Mouse (Mus musculus): Measurements from ENCODE around the gene Slc4a4. TPM values are rescaled to one million over a fixed set of nuclear protein-coding genes. Genes with fewer than 3 reads are reported as not detected.

Gene Slc4a4
- 10 to 100 TPM; 20.7 to 24.4 TPM for total RNA-seq (2021)

DNA sequence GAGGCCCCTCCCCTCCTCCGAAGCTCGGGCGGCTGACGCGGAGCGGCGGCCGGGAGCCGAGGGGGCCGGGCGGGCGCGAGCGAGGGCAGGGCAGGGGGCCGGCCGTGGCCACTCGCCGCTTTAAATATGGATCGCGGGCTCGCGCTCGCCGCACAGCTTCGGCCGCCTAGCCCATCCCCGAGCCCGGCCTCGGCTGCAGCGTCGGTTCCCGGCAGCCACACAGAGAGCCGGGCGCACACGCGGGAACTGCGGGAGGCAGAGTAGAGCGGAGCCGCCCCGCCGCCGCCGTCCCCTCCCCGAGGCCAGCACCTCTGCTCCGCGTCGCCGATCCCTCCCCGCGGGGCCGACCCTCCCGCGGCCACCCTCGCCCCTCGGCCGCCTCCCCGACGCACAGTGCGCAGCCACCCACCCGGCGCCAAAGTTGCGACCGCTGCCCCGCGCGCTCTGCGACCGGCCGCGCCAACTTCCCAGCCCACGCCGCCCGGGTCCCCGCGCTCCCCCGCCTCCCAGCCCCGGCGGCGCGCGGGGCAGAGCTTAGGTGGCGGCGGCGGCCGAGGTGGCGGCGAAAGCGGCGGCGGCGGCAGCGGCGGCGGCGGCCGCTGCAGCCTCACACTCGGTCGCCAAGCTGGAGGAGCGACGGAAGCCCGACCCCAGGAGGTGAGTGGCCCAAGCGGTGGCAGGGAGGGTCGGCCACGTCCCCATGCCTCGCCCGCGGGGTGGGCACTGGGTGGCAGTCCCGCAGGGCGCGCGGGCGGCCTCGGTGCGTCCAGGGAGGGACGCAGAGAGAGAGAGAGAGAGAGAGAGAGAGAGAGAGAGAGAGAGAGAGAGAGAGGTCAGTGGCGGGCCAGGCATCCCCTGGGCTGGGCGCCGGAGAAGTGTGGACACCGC, at the start of gene Slc4a4:
Slc4a4 (plus strand) TSS at position 151 of the 888 bp plus-strand sequence.
- intact Hi-C loops (cut with DNase I), result loop anchor here (10.0 kb wide), 2 partner anchors 338 to 498 kb away; no protein-coding TSS in a partner anchor
- DNase-seq (ENCODE audit: low spot score), result peak; percentile 50

GRCm38 (mm10) chr5:88840080-88840798, 46.4 kb upstream of the Slc4a4 start:
- intact Hi-C loops (cut with DNase I), result no loop called here
- DNase-seq (ENCODE audit: low spot score), result no peak

- no peak for DNase-seq (ENCODE audit: low spot score)
- intact Hi-C loops (cut with DNase I), result no loop called here
Observed at GRCm38 (mm10) chr5:88857311-88857710, 29.3 kb upstream of the Slc4a4 start.

DNA sequence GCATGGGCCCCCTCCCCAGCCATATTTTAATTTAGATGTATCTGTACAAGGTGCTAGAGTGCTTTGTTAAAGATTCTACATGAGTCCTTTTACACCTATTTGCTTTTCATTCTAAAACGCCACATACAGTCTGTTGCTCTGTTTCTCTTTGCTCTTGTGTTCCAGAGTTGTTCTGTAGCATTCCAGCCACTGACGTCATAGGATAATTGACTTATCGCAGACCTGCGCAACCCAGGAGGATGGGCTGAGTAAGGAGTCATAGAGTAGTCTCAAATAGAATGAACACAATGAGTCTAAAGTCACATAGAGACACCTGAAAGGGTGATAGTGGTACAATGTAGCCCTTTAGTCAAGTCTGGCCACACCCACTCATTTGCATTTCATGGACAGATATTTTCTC, 28.8 kb upstream of the Slc4a4 start:
- intact Hi-C loops (cut with DNase I), result no loop called here
- DNase-seq (ENCODE audit: low spot score), result no peak

- intact Hi-C loops (cut with DNase I), result no loop called here
- no peak for DNase-seq (ENCODE audit: low spot score)
Observed at GRCm38 (mm10) chr5:88858226-88858625, 28.4 kb upstream of the Slc4a4 start.

DNA sequence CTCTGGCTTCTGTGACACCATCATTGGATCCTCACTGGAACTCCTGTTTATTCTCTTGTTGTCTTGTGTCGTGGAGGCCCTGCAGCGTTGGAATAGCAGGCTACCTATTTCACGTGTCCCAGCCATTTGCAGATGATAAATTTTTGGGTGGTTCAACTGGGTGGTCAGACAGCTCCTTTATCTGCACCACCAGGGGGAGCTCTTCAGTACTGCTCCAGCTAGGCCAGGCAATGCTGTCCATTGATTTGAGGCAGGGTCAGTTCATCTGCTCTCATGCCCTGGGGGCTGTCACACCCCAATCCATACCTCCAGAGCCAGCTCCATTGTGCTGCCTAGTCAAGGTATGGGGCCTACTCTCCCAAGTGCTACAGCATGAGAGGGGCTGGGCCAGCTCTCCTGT, 24.5 kb upstream of the Slc4a4 start:
- DNase-seq (ENCODE audit: low spot score), result no peak
- intact Hi-C loops (cut with DNase I), result no loop called here

DNA sequence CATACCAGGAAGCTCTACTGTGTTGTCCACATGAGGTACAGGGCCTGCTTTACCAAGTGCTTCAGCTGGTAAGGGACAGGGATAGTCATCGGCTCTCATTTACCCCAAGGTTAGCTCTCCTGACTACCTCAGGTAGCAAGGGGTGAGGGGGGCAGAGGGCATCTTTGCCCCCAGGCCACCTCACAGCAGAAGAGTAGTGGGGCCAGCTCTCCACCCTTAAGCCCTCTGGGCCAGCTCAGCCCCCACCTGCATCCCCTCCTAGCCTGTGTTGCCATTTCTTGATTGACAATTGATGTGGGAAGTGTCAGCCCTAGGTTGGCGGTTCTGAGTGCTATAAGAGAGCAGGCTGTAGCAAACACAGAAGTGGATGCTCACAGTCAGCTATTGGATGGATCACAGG, 23.8 kb upstream of the Slc4a4 start:
- intact Hi-C loops (cut with DNase I), result no loop called here
- no peak for DNase-seq (ENCODE audit: low spot score)

DNA sequence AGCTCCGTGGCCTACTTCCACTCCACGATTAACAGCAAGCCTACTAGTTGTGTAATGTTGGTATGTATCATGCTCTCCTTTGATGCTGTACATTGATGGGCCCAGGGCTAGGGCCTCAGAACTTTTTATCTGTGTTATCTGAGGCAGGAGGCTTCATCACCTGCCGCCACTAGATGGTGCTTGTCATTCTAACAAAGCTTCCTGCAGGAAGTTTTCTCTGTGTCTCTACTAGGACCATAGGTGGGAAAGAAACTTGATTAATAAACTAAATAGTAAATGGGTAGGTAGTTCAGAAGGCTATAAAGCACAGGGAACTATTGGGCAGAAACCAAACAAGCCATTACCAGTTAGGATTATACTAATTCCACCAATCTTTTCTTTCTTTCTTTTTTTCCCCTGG, 2.5 kb upstream of the Slc4a4 start:
- no peak for DNase-seq (ENCODE audit: low spot score)
- intact Hi-C loops (cut with DNase I), result loop anchor here (2.0 to 10.0 kb wide), 3 partner anchors 29 to 501 kb away; no protein-coding TSS in a partner anchor

DNA sequence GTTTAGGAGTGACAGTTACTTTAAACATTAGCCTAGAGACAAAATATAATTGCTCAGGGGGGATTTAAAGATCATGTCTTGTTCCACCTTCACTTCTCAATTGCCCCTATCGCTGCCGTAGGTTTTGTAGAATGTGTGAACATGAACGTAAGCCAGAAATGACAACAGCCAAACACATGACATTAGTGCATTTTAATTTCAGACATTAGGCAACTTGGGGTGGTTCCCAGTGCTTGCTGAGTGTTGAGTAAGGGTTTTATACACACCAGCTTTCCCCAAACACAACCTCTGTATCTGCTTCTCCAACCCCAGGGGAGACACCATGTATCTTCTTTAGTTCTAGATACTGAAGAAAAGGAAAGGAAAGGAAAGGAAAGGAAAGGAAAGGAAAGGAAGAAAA, 1.1 kb upstream of the Slc4a4 start:
- no peak for DNase-seq (ENCODE audit: low spot score)
- intact Hi-C loops (cut with DNase I), result loop anchor here (2.0 to 10.0 kb wide), 3 partner anchors 27 to 499 kb away; no protein-coding TSS in a partner anchor

GRCm38 (mm10) chr5:88885944-88886343, 674 bp upstream of the Slc4a4 start:
- intact Hi-C loops (cut with DNase I), result loop anchor here (2.0 to 10.0 kb wide), 3 partner anchors 27 to 499 kb away; no protein-coding TSS in a partner anchor
- no peak for DNase-seq (ENCODE audit: low spot score)

DNA sequence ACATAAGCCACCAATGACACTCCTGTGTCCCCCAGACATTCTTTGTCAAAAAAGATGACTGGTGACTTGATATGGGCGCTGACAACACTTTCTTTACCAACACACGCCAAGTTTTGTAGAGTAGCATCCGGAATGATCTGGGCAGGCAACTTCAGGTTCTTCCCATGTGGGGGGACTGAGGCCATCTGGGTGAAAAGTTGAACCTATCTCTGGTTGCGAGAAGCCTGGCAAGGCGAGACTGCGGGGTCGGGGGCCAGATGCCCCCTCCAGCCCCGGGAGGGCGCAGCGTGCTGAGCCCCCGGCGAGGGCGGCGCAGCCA, 310 bp upstream of the Slc4a4 start:
- intact Hi-C loops (cut with DNase I), result loop anchor here (10.0 kb wide), 2 partner anchors 338 to 498 kb away; no protein-coding TSS in a partner anchor
- DNase-seq (ENCODE audit: low spot score), result no peak

GRCm38 (mm10) chr5:88887556-88888412, 1.2 kb downstream of the Slc4a4 start:
- intact Hi-C loops (cut with DNase I), result loop anchor here (10.0 kb wide), 2 partner anchors 337 to 497 kb away; no protein-coding TSS in a partner anchor
- DNase-seq (ENCODE audit: low spot score), result peak; percentile 7

- intact Hi-C loops (cut with DNase I), result loop anchor here (10.0 kb wide), 2 partner anchors 336 to 496 kb away; no protein-coding TSS in a partner anchor
- no peak for DNase-seq (ENCODE audit: low spot score)
Observed at GRCm38 (mm10) chr5:88888413-88888700, 1.7 kb downstream of the Slc4a4 start.

GRCm38 (mm10) chr5:88889326-88889725, 2.7 kb downstream of the Slc4a4 start:
- intact Hi-C loops (cut with DNase I), result loop anchor here (10.0 kb wide), 2 partner anchors 335 to 495 kb away; no protein-coding TSS in a partner anchor
- no peak for DNase-seq (ENCODE audit: low spot score)

DNA sequence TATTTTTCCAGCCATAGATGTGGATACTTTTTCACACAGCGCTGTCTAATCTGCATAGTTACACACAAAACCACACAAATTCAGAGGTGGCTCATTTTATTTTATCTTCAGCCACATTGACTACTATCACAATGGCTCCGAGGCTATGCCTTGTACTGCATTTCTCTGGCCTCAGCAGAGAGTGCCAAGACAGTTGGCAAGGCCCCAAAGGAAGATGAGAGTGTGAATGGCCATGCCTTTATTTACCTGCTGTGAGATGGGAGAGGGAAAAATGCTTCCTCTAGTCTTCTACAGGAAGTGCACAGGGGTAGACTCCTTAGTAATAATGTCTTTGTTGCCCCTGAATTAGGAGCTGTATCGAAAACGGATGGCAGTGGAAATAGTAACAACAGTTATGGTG, 3.5 kb downstream of the Slc4a4 start:
- no peak for DNase-seq (ENCODE audit: low spot score)
- intact Hi-C loops (cut with DNase I), result no loop called here

GRCm38 (mm10) chr5:88896574-88896973, 10.0 kb downstream of the Slc4a4 start:
- intact Hi-C loops (cut with DNase I), result no loop called here

DNA sequence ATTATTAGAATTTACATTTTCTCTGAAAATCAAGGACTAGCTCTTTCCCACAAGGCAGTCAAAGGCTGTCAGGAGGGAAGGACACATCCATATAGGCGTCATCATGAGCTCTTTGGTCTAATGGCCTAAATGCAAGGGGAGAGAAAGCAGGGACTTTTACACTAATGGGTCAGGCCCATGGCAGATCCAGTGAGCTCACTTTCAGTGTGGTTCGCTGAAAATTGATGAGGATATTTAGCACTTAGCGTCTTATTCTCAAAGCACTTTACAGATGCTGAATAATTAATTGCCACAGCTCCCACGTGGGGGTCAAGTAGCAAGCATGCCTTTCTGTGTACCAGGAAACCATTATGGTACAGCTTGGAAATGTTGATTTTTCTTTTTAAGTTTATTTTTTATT, 16.5 kb downstream of the Slc4a4 start:
- no peak for DNase-seq (ENCODE audit: low spot score)
- intact Hi-C loops (cut with DNase I), result no loop called here

More at GRCm38 (mm10) chr5:88896574-88896973, 10.0 kb downstream of the Slc4a4 start:
- DNase-seq (ENCODE audit: low spot score), result no peak

- intact Hi-C loops (cut with DNase I), result no loop called here
- DNase-seq (ENCODE audit: low spot score), result no peak
Observed at GRCm38 (mm10) chr5:88903526-88903925, 16.9 kb downstream of the Slc4a4 start.

GRCm38 (mm10) chr5:88904841-88905240, 18.2 kb downstream of the Slc4a4 start:
- no peak for DNase-seq (ENCODE audit: low spot score)
- intact Hi-C loops (cut with DNase I), result no loop called here

DNA sequence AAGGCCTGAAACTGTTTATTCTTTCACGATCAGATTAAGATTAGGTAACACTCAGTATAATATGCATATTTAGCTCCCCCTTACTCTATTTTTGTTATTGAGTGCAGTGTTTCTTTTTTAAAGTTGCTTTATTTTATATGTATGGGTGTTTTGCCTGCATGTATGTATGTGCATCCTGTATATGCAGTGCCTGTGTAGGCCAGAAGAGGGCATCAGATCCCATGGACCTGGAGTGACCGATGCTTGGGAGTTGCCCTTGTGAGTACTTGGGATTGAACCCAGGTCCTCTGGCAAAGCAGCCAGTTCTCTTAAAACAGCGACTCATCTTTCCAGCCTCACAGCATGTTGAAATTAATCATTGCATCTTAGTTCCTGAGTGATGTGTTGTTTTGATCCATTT, 21.0 kb downstream of the Slc4a4 start:
- intact Hi-C loops (cut with DNase I), result no loop called here

More for the DNA sequence above, 21.0 kb downstream of the Slc4a4 start:
- no peak for DNase-seq (ENCODE audit: low spot score)

Data from heart, postnatal 25 days (tissue).